Mouse (Mus musculus) urinary bladder, postnatal 25 days (tissue): ENCODE results near the gene Serpinf2.

ENCODE experiments used
- DNase-seq: peaks from one replicate; pipeline ENCODE4 v3.0.0; 2022; ENCODE audit warnings: low spot score

Serpinf2 gene

GRCm38 (mm10) chr11:75439363-75439762 lies at the start of gene Serpinf2:
TSS of gene Serpinf2 (minus strand) at chr11:75439591.
- no peak for DNase-seq

- no peak for DNase-seq
Observed at GRCm38 (mm10) chr11:75487496-75487895, 48.1 kb upstream of the Serpinf2 start.

GRCm38 (mm10) chr11:75486601-75487285 lies 47.4 kb upstream of the Serpinf2 start, which contains the start of gene Prpf8:
TSS of gene Prpf8 (plus strand) at chr11:75486816.
- DNase-seq: peak; percentile 94

- no peak for DNase-seq
Observed at GRCm38 (mm10) chr11:75486192-75486591, 46.8 kb upstream of the Serpinf2 start.

- DNase-seq: no peak
Observed at GRCm38 (mm10) chr11:75473376-75473775, 34.0 kb upstream of the Serpinf2 start.

- no peak for DNase-seq
Observed at GRCm38 (mm10) chr11:75472469-75473081, 33.2 kb upstream of the Serpinf2 start.

- DNase-seq: no peak
Observed at GRCm38 (mm10) chr11:75470675-75471074, 31.3 kb upstream of the Serpinf2 start.

GRCm38 (mm10) chr11:75469261-75469660 lies 29.9 kb upstream of the Serpinf2 start:
- no peak for DNase-seq

GRCm38 (mm10) chr11:75468410-75468809 lies 29.0 kb upstream of the Serpinf2 start:
- no peak for DNase-seq

GRCm38 (mm10) chr11:75467512-75468215 lies 28.3 kb upstream of the Serpinf2 start:
- DNase-seq: peak; percentile 47

GRCm38 (mm10) chr11:75466731-75467505 lies 27.5 kb upstream of the Serpinf2 start:
- no peak for DNase-seq

GRCm38 (mm10) chr11:75465051-75465450 lies 25.7 kb upstream of the Serpinf2 start:
- no peak for DNase-seq

GRCm38 (mm10) chr11:75464417-75464816 lies 25.0 kb upstream of the Serpinf2 start:
- no peak for DNase-seq

GRCm38 (mm10) chr11:75463624-75464023 lies 24.2 kb upstream of the Serpinf2 start:
- no peak for DNase-seq

GRCm38 (mm10) chr11:75462865-75463336 lies 23.5 kb upstream of the Serpinf2 start:
- peak; percentile 97 for DNase-seq

- DNase-seq: peak; percentile 83
Observed at GRCm38 (mm10) chr11:75462253-75462783, 22.9 kb upstream of the Serpinf2 start.

GRCm38 (mm10) chr11:75461743-75462252 lies 22.4 kb upstream of the Serpinf2 start:
- no peak for DNase-seq

- DNase-seq: peak; percentile 96
Observed at GRCm38 (mm10) chr11:75460844-75461742, 21.7 kb upstream of the Serpinf2 start, which contains the start of gene Tlcd2. TSS of gene Tlcd2 (plus strand) at chr11:75461715.

GRCm38 (mm10) chr11:75460103-75460843 lies 20.9 kb upstream of the Serpinf2 start:
- peak; percentile 80 for DNase-seq

GRCm38 (mm10) chr11:75459751-75460102 lies 20.3 kb upstream of the Serpinf2 start:
- DNase-seq: no peak
